Mouse (Mus musculus): ENCODE results near the gene Cd164l2.

The Cd164l2 gene

GRCm38 (mm10) chr4:133212562-133213267 lies 784 bp downstream of the Cd164l2 start:
- in situ Hi-C loops (cut with MboI; ENCODE audit: unreplicated experiment in 2 of 2): loop anchor here (5.0 to 10.0 kb wide), 3 partner anchors 35 to 278 kb away; no protein-coding TSS in a partner anchor

- in situ Hi-C loops (cut with MboI; ENCODE audit: unreplicated experiment in 2 of 2): loop anchor here (5.0 to 10.0 kb wide), 3 partner anchors 34 to 278 kb away; no protein-coding TSS in a partner anchor
Measured at GRCm38 (mm10) chr4:133213268-133213590, 1.3 kb downstream of the Cd164l2 start.

GRCm38 (mm10) chr4:133213661-133214060 lies 1.7 kb downstream of the Cd164l2 start:
- in situ Hi-C loops (cut with MboI; ENCODE audit: unreplicated experiment in 2 of 2): loop anchor here (5.0 to 10.0 kb wide), 3 partner anchors 34 to 279 kb away; no protein-coding TSS in a partner anchor

GRCm38 (mm10) chr4:133217641-133218040 lies 5.7 kb downstream of the Cd164l2 start:
- in situ Hi-C loops (cut with MboI; ENCODE audit: unreplicated experiment in 2 of 2): loop anchor here (5.0 to 10.0 kb wide), 5 partner anchors 35 to 283 kb away; no protein-coding TSS in a partner anchor

- in situ Hi-C loops (cut with MboI; ENCODE audit: unreplicated experiment in 2 of 2): loop anchor here (5.0 to 10.0 kb wide), 5 partner anchors 34 to 284 kb away; no protein-coding TSS in a partner anchor
Measured at GRCm38 (mm10) chr4:133218745-133219144, 6.8 kb downstream of the Cd164l2 start.

GRCm38 (mm10) chr4:133220656-133221055 lies 8.7 kb downstream of the Cd164l2 start:
- in situ Hi-C loops (cut with MboI; ENCODE audit: unreplicated experiment in 2 of 2): no loop called here

GRCm38 (mm10) chr4:133221701-133222100 lies 9.8 kb downstream of the Cd164l2 start:
- in situ Hi-C loops (cut with MboI; ENCODE audit: unreplicated experiment in 2 of 2): no loop called here

- in situ Hi-C loops (cut with MboI; ENCODE audit: unreplicated experiment in 2 of 2): no loop called here
Measured at GRCm38 (mm10) chr4:133223875-133224274, 11.9 kb downstream of the Cd164l2 start.

GRCm38 (mm10) chr4:133226073-133226472 lies 14.1 kb downstream of the Cd164l2 start:
- in situ Hi-C loops (cut with MboI; ENCODE audit: unreplicated experiment in 2 of 2): no loop called here

- in situ Hi-C loops (cut with MboI; ENCODE audit: unreplicated experiment in 2 of 2): no loop called here
Measured at GRCm38 (mm10) chr4:133227636-133228035, 15.7 kb downstream of the Cd164l2 start.

GRCm38 (mm10) chr4:133229582-133229981 lies 17.7 kb downstream of the Cd164l2 start:
- in situ Hi-C loops (cut with MboI; ENCODE audit: unreplicated experiment in 2 of 2): no loop called here

GRCm38 (mm10) chr4:133233285-133233976 lies 21.5 kb downstream of the Cd164l2 start:
- in situ Hi-C loops (cut with MboI; ENCODE audit: unreplicated experiment in 2 of 2): no loop called here

GRCm38 (mm10) chr4:133234771-133235170 lies 22.8 kb downstream of the Cd164l2 start:
- in situ Hi-C loops (cut with MboI; ENCODE audit: unreplicated experiment in 2 of 2): no loop called here

- in situ Hi-C loops (cut with MboI; ENCODE audit: unreplicated experiment in 2 of 2): no loop called here
Measured at GRCm38 (mm10) chr4:133235415-133235814, 23.5 kb downstream of the Cd164l2 start.

- in situ Hi-C loops (cut with MboI; ENCODE audit: unreplicated experiment in 2 of 2): no loop called here
Measured at GRCm38 (mm10) chr4:133237911-133238310, 26.0 kb downstream of the Cd164l2 start.

GRCm38 (mm10) chr4:133240490-133240921 lies 28.6 kb downstream of the Cd164l2 start, which contains the start of gene Map3k6:
Gene Map3k6 (plus strand): TSS chr4:133240818.
- in situ Hi-C loops (cut with MboI; ENCODE audit: unreplicated experiment in 2 of 2): no loop called here

GRCm38 (mm10) chr4:133240934-133241908 lies 29.3 kb downstream of the Cd164l2 start:
- in situ Hi-C loops (cut with MboI; ENCODE audit: unreplicated experiment in 2 of 2): no loop called here

- in situ Hi-C loops (cut with MboI; ENCODE audit: unreplicated experiment in 2 of 2): no loop called here
Measured at GRCm38 (mm10) chr4:133241910-133242309, 30.0 kb downstream of the Cd164l2 start.

- in situ Hi-C loops (cut with MboI; ENCODE audit: unreplicated experiment in 2 of 2): no loop called here
Measured at GRCm38 (mm10) chr4:133242710-133243109, 30.8 kb downstream of the Cd164l2 start.

GRCm38 (mm10) chr4:133243538-133243937 lies 31.6 kb downstream of the Cd164l2 start:
- in situ Hi-C loops (cut with MboI; ENCODE audit: unreplicated experiment in 2 of 2): no loop called here

Data from v-Abl transformed pro-B cells (cell line).